Mouse (Mus musculus) liver, embryonic 14.5 days (tissue): ENCODE measurements around the gene Gabbr2.

ENCODE experiments used
- CTCF ChIP-seq: IDR thresholded peaks from 2 replicates; pipeline ENCODE4 v1.5.1; 2016; ENCODE audit warnings: antibody characterized with exemption, low read depth, control low read depth
- EP300 ChIP-seq: IDR thresholded peaks from 2 replicates; pipeline ENCODE4 v1.6.1; 2016; ENCODE audit warnings: antibody characterized with exemption, low read depth

GRCm38 (mm10) chr4:47037321-47037657 is 45.6 kb upstream of the Gabbr2 start:
- TF ChIP-seq CTCF (peak; percentile 97), EP300 (no peak)
